Mouse (Mus musculus) hindbrain, embryonic 12.5 days (tissue): ENCODE results near the gene Nlrx1. TPM values are rescaled to one million over a fixed set of nuclear protein-coding genes. Genes with fewer than 3 reads are reported as not detected.
"Not testable (repeated sequence)": the region's sequence is repeated elsewhere in the genome, so short reads cannot be mapped to it uniquely, and the experiment has no call there.

Source experiments
- ATAC-seq: fragments of 200-750 bp; cut with Nextera tagmentation; 2 replicates; pipeline ENCODE4 v1.8.0; 2017; ENCODE audit warnings: moderate TSS enrichment; ENCODE audit not compliant: low FRiP score
- H3K27ac ChIP-seq: fragments of 300-500 bp; sonication (generic); 2 replicates; pipeline ENCODE4 v1.5.1; 2016; ENCODE audit warnings: mild to moderate bottlenecking
- H3K27me3 ChIP-seq: fragments of 300-500 bp; sonication (generic); 2 replicates; pipeline ENCODE4 v1.6.1; 2016; ENCODE audit warnings: mild to moderate bottlenecking
- H3K36me3 ChIP-seq: fragments of 300-500 bp; sonication (generic); 2 replicates; pipeline ENCODE4 v1.6.1; 2016; ENCODE audit warnings: mild to moderate bottlenecking
- H3K4me1 ChIP-seq: fragments of 300-500 bp; sonication (generic); 2 replicates; pipeline ENCODE4 v1.6.1; 2016
- H3K4me2 ChIP-seq: fragments of 300-500 bp; sonication (generic); replicated peaks from 2 replicates; pipeline ENCODE4 v1.6.1; 2016; ENCODE audit warnings: mild to moderate bottlenecking
- H3K4me3 ChIP-seq: fragments of 300-500 bp; sonication (generic); 2 replicates; pipeline ENCODE4 v1.5.1; 2016; ENCODE audit warnings: mild to moderate bottlenecking
- H3K9ac ChIP-seq: fragments of 300-500 bp; sonication (generic); 2 replicates; pipeline ENCODE4 v1.6.1; 2016; ENCODE audit warnings: mild to moderate bottlenecking, moderate library complexity
- H3K9me3 ChIP-seq: fragments of 300-500 bp; sonication (generic); replicated peaks from 2 replicates; pipeline ENCODE4 v1.6.1; 2016; ENCODE audit warnings: mild to moderate bottlenecking
- WGBS: fragments of 180-500 bp; shearing (Covaris S2); methylation state at CpG from one replicate; pipeline ENCODE4 v1.1.7; 2016; 5-methylcytosine and 5-hydroxymethylcytosine counted together
- polyA plus RNA-seq: library from polyadenylated mRNA; unstranded; fragments of >200 nt; fragmentation: Nextera tagmentation; extraction: Ambion mirVana; gene quantifications from 2 replicates; pipeline ENCODE4 v1.2.1, GENCODE M21; 2016

Nlrx1 gene
- polyA plus RNA-seq, 1 experiment from 2014 or later: 5.6 TPM

GRCm38 (mm10) chr9:44300001-44300400, 31.6 kb upstream of the Nlrx1 start:
- H3K36me3 ChIP-seq: peaks cover 71% of the 10 kb centered on the region
- H3K9ac ChIP-seq, H3K4me2 ChIP-seq, H3K9me3 ChIP-seq, H3K4me1 ChIP-seq, ATAC-seq, H3K4me3 ChIP-seq, H3K27ac ChIP-seq, H3K27me3 ChIP-seq: not testable (repeated sequence)
- 99% methylated on average over 3 of the region's 3 CpGs for WGBS

DNA sequence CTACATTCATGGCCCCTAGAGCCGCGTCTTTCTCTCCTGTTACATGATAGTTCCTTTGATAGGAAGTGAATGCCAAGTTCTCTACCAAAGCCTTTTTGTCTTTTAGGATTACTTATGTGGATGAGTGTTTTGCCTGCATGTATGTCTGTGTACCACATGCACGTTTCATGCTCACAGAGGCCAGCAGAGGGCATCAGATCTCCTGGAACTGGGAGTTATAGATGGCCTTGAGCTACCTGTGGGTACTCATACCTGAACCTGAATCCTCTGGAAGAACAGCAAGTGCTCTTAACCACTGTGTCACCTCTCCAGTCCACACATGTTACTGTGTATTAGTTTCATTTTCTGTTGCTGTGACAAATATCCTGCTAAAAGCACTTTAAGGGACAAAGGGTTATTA, 24.1 kb upstream of the Nlrx1 start:
- H3K4me1 ChIP-seq: peaks cover 12% of the 10 kb centered on the region
- H3K27me3 ChIP-seq: no peaks in the 10 kb centered on the region
- H3K9ac ChIP-seq: no peak overlapping the region
- no peak overlapping the region for H3K4me3 ChIP-seq
- H3K4me2 ChIP-seq: no peak overlapping the region
- WGBS: 69% methylated on average over 3 of the region's 3 CpGs
- H3K27ac ChIP-seq: no peak overlapping the region
- no peak for ATAC-seq
- peaks cover 68% of the 10 kb centered on the region for H3K36me3 ChIP-seq
- no peaks in the 10 kb centered on the region for H3K9me3 ChIP-seq

GRCm38 (mm10) chr9:44288959-44289291, 20.5 kb upstream of the Nlrx1 start:
- peak; percentile 8; the same call in 1 of the 2 replicates for ATAC-seq
- H3K4me2 ChIP-seq: peak overlapping the region; percentile 90

DNA sequence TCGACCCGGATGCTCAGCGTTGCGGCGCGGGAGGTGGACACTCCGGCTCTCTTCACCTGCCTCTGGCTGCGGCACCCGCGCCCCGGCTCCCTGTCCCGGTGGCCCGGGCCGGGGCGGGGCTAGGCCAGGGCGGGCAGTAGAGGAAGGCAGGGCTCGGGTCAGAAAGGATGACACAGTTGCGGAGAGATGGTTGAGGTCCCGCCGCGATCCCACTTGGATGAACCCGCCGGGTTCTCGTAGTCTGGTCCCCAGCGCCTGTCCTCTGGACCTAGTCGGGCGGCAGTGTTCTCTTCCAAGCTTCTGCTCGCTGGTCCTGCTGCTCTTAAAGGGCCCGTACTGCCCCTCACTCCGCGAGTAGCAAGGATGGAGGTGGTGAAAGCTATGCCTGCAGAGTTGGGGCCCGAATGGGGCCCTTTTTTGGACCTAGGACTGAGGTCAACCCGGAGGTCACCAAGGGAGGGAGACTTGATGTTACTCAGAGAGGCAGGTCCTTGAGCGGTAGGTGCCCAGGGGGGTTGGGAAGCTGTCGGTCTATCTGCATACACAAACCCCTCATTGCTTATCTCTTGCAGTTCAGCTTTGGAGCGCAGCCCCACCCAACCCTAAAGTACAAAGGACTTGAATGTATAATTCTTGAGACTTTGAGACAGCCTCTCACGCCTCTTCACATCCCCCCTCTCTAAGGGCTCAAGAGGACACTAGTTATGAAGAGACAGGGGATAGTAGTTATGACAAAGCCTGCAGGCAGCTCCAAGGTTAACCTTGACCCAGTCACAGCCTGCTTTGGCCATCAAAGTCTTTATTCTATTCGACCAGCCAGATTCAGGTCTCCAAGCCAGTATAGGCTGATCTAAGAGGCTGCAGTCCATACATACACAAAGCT, 19.9 kb upstream of the Nlrx1 start, which contains the start of gene Abcg4:
Abcg4 (minus strand) TSS at position 540 of the 883 bp plus-strand sequence.
- Histone ChIP-seq H3K4me3 (peak within 1 kb of the TSS; percentile 71), H3K4me1 (peaks cover 27% of the 10 kb centered on the region), H3K9ac (peak within 1 kb of the TSS; percentile 85), H3K9me3 (no peaks in the 10 kb centered on the region), H3K36me3 (peaks cover 29% of the 10 kb centered on the region), H3K27ac (peak within 1 kb of the TSS; percentile 74), H3K27me3 (peaks cover 16% of the 10 kb centered on the region), H3K4me2 (peak within 1 kb of the TSS; percentile 90)
- WGBS: 1% methylated on average over 36 of the region's 38 CpGs
- peak; percentile 76 for ATAC-seq

More at GRCm38 (mm10) chr9:44288959-44289291, 20.5 kb upstream of the Nlrx1 start:
- Histone ChIP-seq H3K27ac (peak overlapping the region; percentile 74; the same call in 1 of the 2 replicates), H3K9ac (no peak overlapping the region), H3K9me3 (no peaks in the 10 kb centered on the region), H3K27me3 (peaks cover 16% of the 10 kb centered on the region), H3K4me3 (peak overlapping the region; percentile 71), H3K4me1 (peaks cover 27% of the 10 kb centered on the region), H3K36me3 (peaks cover 35% of the 10 kb centered on the region)
- WGBS: 6% methylated on average over 11 of the region's 11 CpGs

DNA sequence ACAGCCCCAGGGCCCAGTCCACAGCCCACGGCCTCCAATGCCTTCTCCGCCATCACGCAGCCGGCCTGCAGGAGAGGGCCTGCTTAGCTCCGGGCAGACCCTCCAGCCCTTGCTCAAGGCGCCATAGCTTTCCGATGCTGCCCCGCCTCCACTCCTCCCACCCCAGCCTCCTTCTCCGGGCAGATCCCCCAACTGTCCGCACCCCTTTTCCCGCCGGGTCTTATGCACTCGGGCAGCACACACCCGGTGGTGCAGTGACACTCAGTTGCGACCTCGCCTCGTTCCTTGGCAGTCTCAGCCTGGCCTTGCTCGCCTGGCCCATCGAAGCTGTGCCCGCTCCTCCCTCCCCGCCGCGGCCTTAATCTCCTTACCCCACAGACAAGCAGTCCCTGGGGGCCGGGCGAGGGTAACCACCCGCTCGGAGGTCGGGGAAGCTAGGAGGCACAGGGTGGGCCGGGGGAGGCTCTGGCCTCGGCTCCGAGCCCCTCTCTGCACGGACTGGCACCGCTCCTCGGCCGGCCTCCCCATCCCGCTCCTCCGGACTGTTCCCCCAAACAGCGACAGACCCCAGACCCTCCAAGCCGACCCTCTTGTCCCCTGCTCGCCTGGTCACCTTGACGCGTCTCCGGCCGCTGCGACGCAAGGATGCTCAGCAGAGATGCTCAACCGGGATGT, 19.1 kb upstream of the Nlrx1 start:
- Histone ChIP-seq H3K36me3 (peaks cover 21% of the 10 kb centered on the region), H3K27me3 (peaks cover 16% of the 10 kb centered on the region), H3K27ac (peak overlapping the region; percentile 74), H3K4me1 (peaks cover 27% of the 10 kb centered on the region), H3K4me2 (peak overlapping the region; percentile 90), H3K4me3 (peak overlapping the region; percentile 71), H3K9ac (peak overlapping the region; percentile 85), H3K9me3 (no peaks in the 10 kb centered on the region)
- ATAC-seq: peak; percentile 65
- WGBS: under 1% methylated on average over 46 of the region's 47 CpGs

- 6% methylated on average over 11 of the region's 11 CpGs for WGBS
- H3K9me3 ChIP-seq: no peaks in the 10 kb centered on the region
- peaks cover 17% of the 10 kb centered on the region for H3K36me3 ChIP-seq
- ATAC-seq: peak; percentile 12; the same call in 1 of the 2 replicates
- peak overlapping the region; percentile 90 for H3K4me2 ChIP-seq
- peak overlapping the region; percentile 71 for H3K4me3 ChIP-seq
- H3K9ac ChIP-seq: peak overlapping the region; percentile 85
- 0 out of 2 replicates have a peak overlapping the region, but pooled peaks have one; percentile 8 for H3K27ac ChIP-seq
- H3K27me3 ChIP-seq: peaks cover 16% of the 10 kb centered on the region
- peaks cover 27% of the 10 kb centered on the region for H3K4me1 ChIP-seq
Observed at GRCm38 (mm10) chr9:44287003-44287400, 18.6 kb upstream of the Nlrx1 start.

DNA sequence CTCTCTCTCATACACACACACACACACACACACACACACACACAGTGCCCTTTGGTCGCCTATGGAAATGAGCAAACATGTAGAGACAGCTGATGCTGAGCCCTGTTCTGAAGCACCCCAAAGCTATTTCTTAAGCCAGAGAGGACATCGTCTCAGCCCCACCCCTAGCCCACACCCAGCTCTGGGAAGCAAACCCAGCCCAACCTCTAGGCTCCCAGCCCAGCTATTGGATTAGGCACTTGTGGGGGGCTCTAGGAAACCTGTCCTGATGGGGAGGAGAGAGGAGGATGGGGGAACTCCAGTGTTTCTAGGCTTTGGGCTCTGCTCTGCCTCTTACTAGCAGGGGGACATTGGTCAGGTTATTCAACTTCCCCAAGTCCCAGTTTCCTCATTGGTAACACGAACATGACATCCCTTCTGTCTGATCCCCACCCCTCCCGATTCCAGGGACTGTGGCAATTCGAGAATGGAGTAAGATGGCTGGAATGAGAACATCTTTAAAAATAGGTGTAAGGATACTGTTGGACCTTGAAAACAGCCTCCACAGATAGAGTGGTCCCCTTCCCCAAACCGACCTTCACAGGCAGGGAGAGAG, 18.0 kb upstream of the Nlrx1 start:
- peaks cover 16% of the 10 kb centered on the region for H3K27me3 ChIP-seq
- H3K4me3 ChIP-seq: peak overlapping the region; percentile 71
- peak overlapping the region; percentile 85 for H3K9ac ChIP-seq
- no peak for ATAC-seq
- H3K9me3 ChIP-seq: no peaks in the 10 kb centered on the region
- no peak overlapping the region for H3K27ac ChIP-seq
- WGBS: 9% methylated on average over 6 of the region's 6 CpGs
- H3K4me2 ChIP-seq: peak overlapping the region; percentile 90
- H3K4me1 ChIP-seq: peaks cover 27% of the 10 kb centered on the region
- H3K36me3 ChIP-seq: peaks cover 16% of the 10 kb centered on the region

DNA sequence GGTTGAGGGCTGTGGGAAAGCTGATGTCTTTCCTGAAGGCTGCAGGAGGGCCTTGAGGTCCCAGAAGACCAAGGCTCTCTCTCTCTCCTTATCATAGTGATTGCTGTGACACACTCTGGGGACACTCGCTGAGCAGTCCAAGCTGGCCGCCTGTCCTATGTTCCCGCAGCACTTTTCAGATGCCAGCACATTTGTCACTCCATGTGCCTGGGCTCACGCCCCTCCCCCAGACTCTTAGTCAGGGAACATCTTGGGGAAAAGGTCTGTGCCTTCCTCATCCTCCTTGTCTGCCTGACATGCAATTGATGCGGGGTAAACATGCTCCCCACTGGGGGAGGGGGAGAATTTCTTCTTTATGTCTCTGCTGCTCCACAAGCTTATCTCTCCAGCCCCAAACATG, 14.8 kb upstream of the Nlrx1 start:
- H3K4me2 ChIP-seq: no peak overlapping the region
- 68% methylated on average over 5 of the region's 5 CpGs for WGBS

GRCm38 (mm10) chr9:44269973-44270372, 1.6 kb upstream of the Nlrx1 start:
- no peaks in the 10 kb centered on the region for H3K27me3 ChIP-seq
- WGBS: 73% methylated on average over 4 of the region's 4 CpGs
- H3K4me2 ChIP-seq: no peak overlapping the region
- no peak overlapping the region for H3K9ac ChIP-seq
- no peaks in the 10 kb centered on the region for H3K9me3 ChIP-seq
- H3K27ac ChIP-seq: no peak overlapping the region
- peaks cover 8% of the 10 kb centered on the region; the same call in 1 of the 2 replicates for H3K36me3 ChIP-seq
- peaks cover 12% of the 10 kb centered on the region for H3K4me1 ChIP-seq
- H3K4me3 ChIP-seq: no peak overlapping the region
- no peak for ATAC-seq

More for the DNA sequence above, 14.8 kb upstream of the Nlrx1 start:
- ATAC-seq: no peak
- Histone ChIP-seq H3K9ac (no peak overlapping the region), H3K4me1 (peaks cover 16% of the 10 kb centered on the region), H3K27ac (no peak overlapping the region), H3K9me3 (no peaks in the 10 kb centered on the region), H3K36me3 (peaks cover 35% of the 10 kb centered on the region), H3K27me3 (peaks cover 16% of the 10 kb centered on the region), H3K4me3 (no peak overlapping the region)

- Histone ChIP-seq H3K9me3 (no peaks in the 10 kb centered on the region), H3K9ac (no peak overlapping the region), H3K4me1 (peaks cover 12% of the 10 kb centered on the region), H3K27ac (no peak overlapping the region), H3K36me3 (no peaks in the 10 kb centered on the region), H3K4me3 (no peak overlapping the region), H3K27me3 (no peaks in the 10 kb centered on the region), H3K4me2 (no peak overlapping the region)
- ATAC-seq: no peak
- WGBS: 86% methylated on average over 3 of the region's 3 CpGs
Observed at GRCm38 (mm10) chr9:44269077-44269476, 678 bp upstream of the Nlrx1 start.

DNA sequence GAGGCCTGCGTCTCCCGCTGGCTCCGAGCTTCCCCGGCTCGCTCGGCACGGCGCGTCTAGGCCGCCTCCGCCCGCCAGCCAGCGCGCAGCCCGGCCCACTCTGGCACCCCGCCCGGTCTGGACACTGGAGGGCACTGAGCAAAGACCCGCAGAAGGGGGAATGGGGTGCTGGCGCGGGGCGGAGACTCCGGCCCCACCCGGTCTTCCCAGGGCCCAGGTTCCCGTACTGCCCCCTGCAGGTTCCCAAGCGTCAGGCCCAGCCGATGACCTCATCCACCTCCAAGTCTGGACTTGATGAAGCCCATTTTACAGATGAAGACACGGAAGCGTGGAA, 405 bp downstream of the Nlrx1 start:
- Histone ChIP-seq H3K9ac (peak overlapping the region; percentile 73), H3K4me2 (peak overlapping the region; percentile 68), H3K27me3 (no peaks in the 10 kb centered on the region), H3K36me3 (no peaks in the 10 kb centered on the region), H3K4me3 (peak overlapping the region; percentile 39), H3K4me1 (peaks cover 12% of the 10 kb centered on the region), H3K27ac (no peak overlapping the region), H3K9me3 (no peaks in the 10 kb centered on the region)
- WGBS: 7% methylated on average over 28 of the region's 28 CpGs
- peak; percentile 83 for ATAC-seq
